Mouse (Mus musculus): ENCODE results near the gene Rcor1. TPM values are rescaled to one million over a fixed set of nuclear protein-coding genes. Genes with fewer than 3 reads are reported as not detected.
"Not testable (repeated sequence)": the region's sequence is repeated elsewhere in the genome, so short reads cannot be mapped to it uniquely, and the experiment has no call there.

The Rcor1 gene
- polyA plus RNA-seq, 1 experiment from 2014 or later = 13.2 TPM

DNA sequence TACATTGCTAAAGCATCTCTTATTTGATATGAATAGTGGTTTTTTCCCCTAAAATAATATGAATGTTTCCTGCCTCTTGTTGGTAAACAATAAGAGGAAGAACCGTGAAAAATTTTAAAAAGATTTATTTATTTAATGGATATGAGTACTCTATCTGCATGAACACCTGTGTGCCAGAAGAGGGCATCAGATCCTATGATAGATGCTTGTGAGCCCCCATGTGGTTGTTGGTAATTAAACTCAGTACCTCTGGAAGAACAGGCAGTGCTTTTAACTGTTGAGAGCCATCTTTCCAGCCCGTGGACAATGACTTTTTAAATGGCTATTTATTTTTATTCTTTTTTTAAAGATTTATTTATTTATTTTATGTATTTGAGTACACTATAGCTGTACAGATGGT, 5.7 kb downstream of the Rcor1 start:
- Histone ChIP-seq H3K9ac (ENCODE audit: low read depth, low read length) (no peak overlapping the region), H3K27me3 (ENCODE audit: control insufficient read depth, insufficient read depth, low read length) (no peaks in the 10 kb centered on the region), H3K36me3 (ENCODE audit: control insufficient read depth, insufficient read depth, low read length) (no peaks in the 10 kb centered on the region), H3K9me3 (ENCODE audit: control insufficient read depth, low read length) (no peaks in the 10 kb centered on the region), H3K4me3 (ENCODE audit: low read depth, low read length) (no peak overlapping the region), H3K27ac (ENCODE audit: low read depth, low read length) (no peak overlapping the region), H3K4me1 (replicated peaks; ENCODE audit: control insufficient read depth, insufficient read depth, low read length) (no peaks in the 10 kb centered on the region), H3K4me2 (replicated peaks; ENCODE audit: low read depth, low read length) (no peak overlapping the region)
- ATAC-seq (ENCODE audit: low FRiP score) (no peak), DNase-seq (ENCODE audit: low spot score) (no peak)
- 88% methylated on average over 2 of the region's 2 CpGs for WGBS

GRCm38 (mm10) chr12:111046866-111047265, 7.7 kb downstream of the Rcor1 start:
- H3K4me2 ChIP-seq (replicated peaks; ENCODE audit: low read depth, low read length) = no peak overlapping the region
- 84% methylated on average over 1 of the region's 1 CpGs for WGBS
- DNase-seq (ENCODE audit: low spot score) (no peak), ATAC-seq (ENCODE audit: low FRiP score) (no peak)
- no peaks in the 10 kb centered on the region for H3K9me3 ChIP-seq (ENCODE audit: control insufficient read depth, low read length)
- no peaks in the 10 kb centered on the region for H3K27me3 ChIP-seq (ENCODE audit: control insufficient read depth, insufficient read depth, low read length)
- H3K4me3 ChIP-seq (ENCODE audit: low read depth, low read length) = no peak overlapping the region
- no peaks in the 10 kb centered on the region for H3K36me3 ChIP-seq (ENCODE audit: control insufficient read depth, insufficient read depth, low read length)
- no peak overlapping the region for H3K27ac ChIP-seq (ENCODE audit: low read depth, low read length)
- no peak overlapping the region for H3K9ac ChIP-seq (ENCODE audit: low read depth, low read length)
- H3K4me1 ChIP-seq (replicated peaks; ENCODE audit: control insufficient read depth, insufficient read depth, low read length) = no peaks in the 10 kb centered on the region

- Histone ChIP-seq H3K27ac (ENCODE audit: low read depth, low read length) (no peak overlapping the region), H3K4me2 (replicated peaks; ENCODE audit: low read depth, low read length) (no peak overlapping the region), H3K27me3 (ENCODE audit: control insufficient read depth, insufficient read depth, low read length) (no peaks in the 10 kb centered on the region), H3K4me3 (ENCODE audit: low read depth, low read length) (no peak overlapping the region), H3K9me3 (ENCODE audit: control insufficient read depth, low read length) (no peaks in the 10 kb centered on the region), H3K4me1 (replicated peaks; ENCODE audit: control insufficient read depth, insufficient read depth, low read length) (no peaks in the 10 kb centered on the region), H3K36me3 (ENCODE audit: control insufficient read depth, insufficient read depth, low read length) (no peaks in the 10 kb centered on the region), H3K9ac (ENCODE audit: low read depth, low read length) (no peak overlapping the region)
- DNase-seq (ENCODE audit: low spot score) (no peak), ATAC-seq (ENCODE audit: low FRiP score) (no peak)
- 93% methylated on average over 2 of the region's 2 CpGs for WGBS
These were observed 9.1 kb downstream of the Rcor1 start for GRCm38 (mm10) chr12:111048201-111048600.

DNA sequence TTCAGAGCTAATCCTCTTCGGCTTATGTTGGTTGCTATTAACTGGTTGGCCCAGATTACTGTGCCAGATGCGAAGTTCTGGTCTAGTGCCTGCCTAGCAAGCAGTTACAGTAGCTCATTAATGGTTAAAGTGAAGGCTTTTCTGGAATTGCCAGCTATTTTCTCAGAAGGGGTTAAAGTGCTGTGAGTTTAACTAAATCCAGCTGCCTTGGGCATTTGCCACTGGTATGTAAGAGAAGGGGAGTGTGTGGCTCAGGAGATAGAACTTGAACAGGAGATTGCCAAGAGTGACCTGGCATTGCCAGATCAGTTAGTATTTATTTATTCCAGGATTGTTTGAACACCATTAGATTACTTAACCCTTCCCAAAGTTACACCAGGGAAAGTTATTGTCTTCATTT, 11.1 kb downstream of the Rcor1 start:
- Histone ChIP-seq H3K27ac (ENCODE audit: low read depth, low read length) (no peak overlapping the region), H3K27me3 (ENCODE audit: control insufficient read depth, insufficient read depth, low read length) (no peaks in the 10 kb centered on the region), H3K9ac (ENCODE audit: low read depth, low read length) (no peak overlapping the region), H3K9me3 (ENCODE audit: control insufficient read depth, low read length) (no peaks in the 10 kb centered on the region), H3K4me1 (replicated peaks; ENCODE audit: control insufficient read depth, insufficient read depth, low read length) (no peaks in the 10 kb centered on the region), H3K4me3 (ENCODE audit: low read depth, low read length) (no peak overlapping the region), H3K4me2 (replicated peaks; ENCODE audit: low read depth, low read length) (no peak overlapping the region), H3K36me3 (ENCODE audit: control insufficient read depth, insufficient read depth, low read length) (no peaks in the 10 kb centered on the region)
- ATAC-seq (ENCODE audit: low FRiP score) = no peak
- no peak for DNase-seq (ENCODE audit: low spot score)
- 91% methylated on average over 2 of the region's 2 CpGs for WGBS

GRCm38 (mm10) chr12:111063361-111063760, 24.2 kb downstream of the Rcor1 start:
- Histone ChIP-seq H3K36me3 (ENCODE audit: control insufficient read depth, insufficient read depth, low read length) (no peaks in the 10 kb centered on the region), H3K9ac (ENCODE audit: low read depth, low read length) (no peak overlapping the region), H3K4me3 (ENCODE audit: low read depth, low read length) (no peak overlapping the region), H3K27ac (ENCODE audit: low read depth, low read length) (no peak overlapping the region), H3K4me1 (replicated peaks; ENCODE audit: control insufficient read depth, insufficient read depth, low read length) (no peaks in the 10 kb centered on the region), H3K27me3 (ENCODE audit: control insufficient read depth, insufficient read depth, low read length) (no peaks in the 10 kb centered on the region), H3K9me3 (ENCODE audit: control insufficient read depth, low read length) (no peaks in the 10 kb centered on the region), H3K4me2 (replicated peaks; ENCODE audit: low read depth, low read length) (no peak overlapping the region)
- ATAC-seq (ENCODE audit: low FRiP score) (no peak), DNase-seq (ENCODE audit: low spot score) (no peak)
- WGBS = 100% methylated on average over 2 of the region's 2 CpGs

DNA sequence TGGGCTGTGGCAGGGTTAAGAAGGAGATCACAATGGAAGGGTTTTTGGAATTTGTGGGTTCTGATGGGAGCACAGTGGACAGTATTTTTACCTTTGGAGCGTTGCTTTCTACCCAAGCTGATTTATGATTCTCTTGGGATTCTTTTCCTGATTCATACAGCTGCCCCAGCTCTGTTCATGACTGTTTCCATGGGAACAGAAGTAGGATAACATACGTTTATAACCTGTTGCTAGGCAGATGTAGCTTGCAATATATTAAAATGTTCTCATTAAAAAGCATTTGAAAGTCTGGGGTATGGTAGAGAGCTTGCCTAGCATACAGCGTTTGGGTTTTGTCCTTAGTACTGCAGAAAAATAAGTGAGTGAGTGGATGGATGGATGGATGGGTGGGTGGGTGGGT, 25.1 kb downstream of the Rcor1 start:
- Histone ChIP-seq H3K9me3 (ENCODE audit: control insufficient read depth, low read length) (no peaks in the 10 kb centered on the region), H3K27me3 (ENCODE audit: control insufficient read depth, insufficient read depth, low read length) (no peaks in the 10 kb centered on the region), H3K4me3 (ENCODE audit: low read depth, low read length) (no peak overlapping the region), H3K4me2 (replicated peaks; ENCODE audit: low read depth, low read length) (no peak overlapping the region), H3K9ac (ENCODE audit: low read depth, low read length) (no peak overlapping the region), H3K4me1 (replicated peaks; ENCODE audit: control insufficient read depth, insufficient read depth, low read length) (no peaks in the 10 kb centered on the region), H3K36me3 (ENCODE audit: control insufficient read depth, insufficient read depth, low read length) (no peaks in the 10 kb centered on the region), H3K27ac (ENCODE audit: low read depth, low read length) (no peak overlapping the region)
- 89% methylated on average over 3 of the region's 3 CpGs for WGBS
- DNase-seq (ENCODE audit: low spot score) (no peak), ATAC-seq (ENCODE audit: low FRiP score) (no peak)

GRCm38 (mm10) chr12:111065330-111065729, 26.2 kb downstream of the Rcor1 start:
- no peaks in the 10 kb centered on the region for H3K4me1 ChIP-seq (replicated peaks; ENCODE audit: control insufficient read depth, insufficient read depth, low read length)

DNA sequence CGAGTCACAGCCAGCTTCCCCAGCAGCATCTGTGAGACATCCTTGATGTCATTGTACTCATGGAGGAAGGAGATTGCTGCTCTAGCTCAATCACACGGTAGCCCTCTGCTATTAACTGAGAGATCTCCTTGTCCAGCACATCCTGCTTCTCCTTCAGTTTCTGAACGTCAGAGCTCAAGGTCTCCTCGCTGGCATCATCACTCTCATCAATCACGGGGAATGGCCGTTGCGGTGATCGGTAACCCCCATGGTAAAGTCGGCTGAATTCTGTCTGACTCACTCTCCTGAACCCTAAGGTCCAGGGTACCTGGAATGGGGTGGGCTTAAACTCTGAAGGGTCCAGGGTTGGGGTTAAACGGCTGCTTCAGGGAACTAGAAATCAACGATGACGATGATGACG, 28.7 kb downstream of the Rcor1 start:
- H3K36me3 ChIP-seq (ENCODE audit: control insufficient read depth, insufficient read depth, low read length) = no peaks in the 10 kb centered on the region
- no peak overlapping the region for H3K4me3 ChIP-seq (ENCODE audit: low read depth, low read length)
- H3K4me1 ChIP-seq (replicated peaks; ENCODE audit: control insufficient read depth, insufficient read depth, low read length) = no peaks in the 10 kb centered on the region
- ATAC-seq (ENCODE audit: low FRiP score) (no peak), DNase-seq (ENCODE audit: low spot score) (no peak)
- H3K27ac ChIP-seq (ENCODE audit: low read depth, low read length) = no peak overlapping the region
- H3K4me2 ChIP-seq (replicated peaks; ENCODE audit: low read depth, low read length) = no peak overlapping the region
- no peaks in the 10 kb centered on the region for H3K9me3 ChIP-seq (ENCODE audit: control insufficient read depth, low read length)
- H3K9ac ChIP-seq (ENCODE audit: low read depth, low read length) = no peak overlapping the region
- WGBS = 95% methylated on average over 13 of the region's 13 CpGs
- H3K27me3 ChIP-seq (ENCODE audit: control insufficient read depth, insufficient read depth, low read length) = no peaks in the 10 kb centered on the region

More at GRCm38 (mm10) chr12:111065330-111065729, 26.2 kb downstream of the Rcor1 start:
- Histone ChIP-seq H3K27me3 (ENCODE audit: control insufficient read depth, insufficient read depth, low read length) (no peaks in the 10 kb centered on the region), H3K9ac (ENCODE audit: low read depth, low read length) (no peak overlapping the region), H3K9me3 (ENCODE audit: control insufficient read depth, low read length) (no peaks in the 10 kb centered on the region), H3K27ac (ENCODE audit: low read depth, low read length) (no peak overlapping the region), H3K4me2 (replicated peaks; ENCODE audit: low read depth, low read length) (no peak overlapping the region), H3K36me3 (ENCODE audit: control insufficient read depth, insufficient read depth, low read length) (no peaks in the 10 kb centered on the region), H3K4me3 (ENCODE audit: low read depth, low read length) (no peak overlapping the region)
- 92% methylated on average over 5 of the region's 5 CpGs for WGBS
- DNase-seq (ENCODE audit: low spot score) (no peak), ATAC-seq (ENCODE audit: low FRiP score) (no peak)

GRCm38 (mm10) chr12:111069299-111069698, 30.1 kb downstream of the Rcor1 start:
- not testable (repeated sequence) for H3K36me3 ChIP-seq (ENCODE audit: control insufficient read depth, insufficient read depth, low read length); H3K4me1 ChIP-seq (replicated peaks; ENCODE audit: control insufficient read depth, insufficient read depth, low read length); H3K9ac ChIP-seq (ENCODE audit: low read depth, low read length); H3K9me3 ChIP-seq (ENCODE audit: control insufficient read depth, low read length); H3K27ac ChIP-seq (ENCODE audit: low read depth, low read length); DNase-seq (ENCODE audit: low spot score); H3K4me2 ChIP-seq (replicated peaks; ENCODE audit: low read depth, low read length); H3K4me3 ChIP-seq (ENCODE audit: low read depth, low read length); ATAC-seq (ENCODE audit: low FRiP score); H3K27me3 ChIP-seq (ENCODE audit: control insufficient read depth, insufficient read depth, low read length)

All from hindbrain, embryonic 11.5 days (tissue).